ENCODE assay signal across 21 mouse cellular contexts in genomic region chr2:93677231-93677630, GRCm38 (mm10). TPM values are rescaled to one million over a fixed set of nuclear protein-coding genes. Genes with fewer than 3 reads are reported as not detected.
DNase-seq lines count a peak whose midpoint lies in the region; ATAC-seq lines count a peak whose summit lies in the region.
"Had no signal": no experiment of that assay in that cellular context is flagged by ENCODE, and none has a peak within 500 bp of the region (broad histone marks: within the 10 kb centered on the region; RNA-seq: fewer than 3 reads in every experiment).

No protein-coding gene starts in this region.

- no peak overlapping the region for H3K4me3 ChIP-seq in hindbrain, embryonic 10.5 days
- no peak overlapping the region for H3K4me3 ChIP-seq in hindbrain, embryonic 11.5 days (ENCODE audit: low read depth, low read length)
- H3K4me3 ChIP-seq: forebrain, embryonic 15.5 days; heart, adult 2 months; heart, embryonic 15.5 days had no signal

- peak overlapping the region; percentile 13; the same call in 1 of the 2 replicates for H3K27ac ChIP-seq in hindbrain, embryonic 10.5 days
- no peak overlapping the region for H3K27ac ChIP-seq in hindbrain, embryonic 11.5 days (ENCODE audit: low read depth, low read length)
- H3K27ac ChIP-seq: forebrain, embryonic 15.5 days; heart, adult 2 months; heart, embryonic 15.5 days had no signal

- H3K4me1 ChIP-seq in hindbrain, embryonic 10.5 days (replicated peaks): peaks cover 62% of the 10 kb centered on the region
- H3K4me1 ChIP-seq in hindbrain, embryonic 11.5 days (replicated peaks; ENCODE audit: control insufficient read depth, insufficient read depth, low read length): no peaks in the 10 kb centered on the region
- H3K4me1 ChIP-seq: forebrain, embryonic 15.5 days; heart, embryonic 15.5 days had no signal

- no peaks in the 10 kb centered on the region for H3K36me3 ChIP-seq in hindbrain, embryonic 10.5 days
- no peaks in the 10 kb centered on the region for H3K36me3 ChIP-seq in hindbrain, embryonic 11.5 days (ENCODE audit: control insufficient read depth, insufficient read depth, low read length)
- H3K36me3 ChIP-seq: forebrain, embryonic 15.5 days; heart, embryonic 15.5 days had no signal

- WGBS in hindbrain, embryonic 10.5 days: 91% methylated on average over 14 of the region's 14 CpGs
- WGBS in hindbrain, embryonic 11.5 days: 92% methylated on average over 14 of the region's 14 CpGs

- H3K4me2 ChIP-seq in hindbrain, embryonic 11.5 days (replicated peaks; ENCODE audit: low read depth, low read length): no peak overlapping the region
- H3K4me2 ChIP-seq: forebrain, embryonic 15.5 days; heart, embryonic 11.5 days; heart, embryonic 15.5 days had no signal

- intact Hi-C loops in left cerebral cortex, postnatal 4 days (cut with DNase I): no loop called here
- intact Hi-C loops in left cerebral cortex, postnatal 25 days (cut with DNase I): no loop called here

- H3K9ac ChIP-seq in hindbrain, embryonic 11.5 days (ENCODE audit: low read depth, low read length): no peak overlapping the region
- H3K9ac ChIP-seq: forebrain, embryonic 15.5 days; heart, embryonic 15.5 days had no signal

- DNase-seq in cerebellum, postnatal 14 days: peak; percentile 36 to 61
- no peak for DNase-seq in cerebellum, adult 8-10 months
- DNase-seq in hindbrain, embryonic 10.5 days (ENCODE audit: low spot score): no peak
- DNase-seq in hindbrain, embryonic 11.5 days (ENCODE audit: low spot score): no peak
- peak; percentile 51 for DNase-seq in left cerebral cortex, postnatal 4 days
- DNase-seq in left cerebral cortex, postnatal 25 days (ENCODE audit: low spot score in 2 of 2): no peak
- DNase-seq in yolk sac, embryonic 10.5 days (ENCODE audit: low spot score): no peak
- DNase-seq: adrenal gland, postnatal 14 days; cerebellum, adult 11-12 months; gastrocnemius, postnatal 10 days; heart, adult 2 months; heart, postnatal 14 days; kidney, adult 11 months had no signal

- H3K27me3 ChIP-seq in hindbrain, embryonic 10.5 days (ENCODE audit: insufficient read depth, poor library complexity, severe bottlenecking): no peaks in the 10 kb centered on the region
- no peaks in the 10 kb centered on the region for H3K27me3 ChIP-seq in hindbrain, embryonic 11.5 days (ENCODE audit: control insufficient read depth, insufficient read depth, low read length)
- H3K27me3 ChIP-seq: forebrain, embryonic 15.5 days had no signal

- no peak for ATAC-seq in hindbrain, embryonic 11.5 days (ENCODE audit: low FRiP score)
- ATAC-seq: activated CD4-positive, CD25-positive, alpha-beta regulatory T cell, adult 4 months; forebrain, embryonic 15.5 days; Patski had no signal

- no peaks in the 10 kb centered on the region for H3K9me3 ChIP-seq in hindbrain, embryonic 10.5 days
- no peaks in the 10 kb centered on the region for H3K9me3 ChIP-seq in hindbrain, embryonic 11.5 days (ENCODE audit: control insufficient read depth, low read length)
- H3K9me3 ChIP-seq: forebrain, embryonic 15.5 days; heart, embryonic 15.5 days had no signal

RNA-seq across cellular contexts. Expression of gene Alx4, which starts 35.0 kb away (rescaled TPM):
- 7.2 and 9.0 TPM in 2 replicates for polyA plus RNA-seq in hindbrain, embryonic 10.5 days (2016; fragmentation: Nextera tagmentation; extraction: Ambion mirVana)
- polyA plus RNA-seq in hindbrain, embryonic 11.5 days (2014; fragmentation: Nextera tagmentation; extraction: Ambion mirVana): 4.3 TPM in 2 replicates
- 1 to 10 TPM; 1.6 to 1.9 TPM for total RNA-seq in left cerebral cortex, postnatal 4 days (2021)
- total RNA-seq in left cerebral cortex, postnatal 25 days (2021): 1 to 10 TPM; 1.1 to 1.4 TPM
- total RNA-seq: CH12.LX; hematopoietic stem cell, adult 5-6 weeks had no signal
- polyA plus RNA-seq: activated CD4-positive, CD25-positive, alpha-beta regulatory T cell, adult 4 months; C2C12; Patski had no signal

Comparison
In these comparisons a context has a peak if more than half of its experiments do, and no peak if none do; other contexts are left out.
1. DNase-seq: peak in cerebellum, postnatal 14 days (2 of 2) and left cerebral cortex, postnatal 4 days (single experiment); none in cerebellum, adult 8-10 months (single experiment), hindbrain, embryonic 10.5 days (single experiment), hindbrain, embryonic 11.5 days (single experiment), left cerebral cortex, postnatal 25 days (0 of 2) and yolk sac, embryonic 10.5 days (single experiment).